Mouse (Mus musculus): Measurements from ENCODE around the gene Degs2. TPM values are rescaled to one million over a fixed set of nuclear protein-coding genes. Genes with fewer than 3 reads are reported as not detected.

Gene Degs2
- polyA plus RNA-seq (2012; fragmentation: generic; extraction: Trizol): 0.11 TPM

- no peaks in the 10 kb centered on the region for H3K79me2 ChIP-seq (ENCODE audit: control insufficient read depth, insufficient read depth)
- H3K36me3 ChIP-seq (ENCODE audit: control insufficient read depth, insufficient read depth): no peaks in the 10 kb centered on the region
- no peak within 1 kb of the TSS for H3K4me3 ChIP-seq
- no peak for TF ChIP-seq POLR2AphosphoS2 (IDR thresholded peaks at IDR 0.05; ENCODE audit: insufficient read length, low read depth)
- no peak for TF ChIP-seq TCF3 (IDR thresholded peaks at IDR 0.05; ENCODE audit: insufficient read length, low read depth)
- no peak for TF ChIP-seq E2F4 (IDR thresholded peaks at IDR 0.05; ENCODE audit: insufficient read depth)
- no peak for TF ChIP-seq MYOG (IDR thresholded peaks at IDR 0.05; ENCODE audit: control insufficient read depth in 1 of 3, insufficient read depth in 1 of 3, insufficient read length in 2 of 3, low read depth in 2 of 3)
- no peak for TF ChIP-seq SRF (IDR thresholded peaks at IDR 0.05; ENCODE audit: control insufficient read depth, insufficient read length, low read depth)
- TF ChIP-seq TCF12 (IDR thresholded peaks at IDR 0.05; ENCODE audit: insufficient read depth, poor library complexity, severe bottlenecking): no peak
- no peak for TF ChIP-seq REST (IDR thresholded peaks at IDR 0.05; ENCODE audit: insufficient read depth, insufficient read length)
- TF ChIP-seq POLR2A (IDR thresholded peaks at IDR 0.05; ENCODE audit: insufficient read length, low read depth): no peak
- TF ChIP-seq CEBPB (IDR thresholded peaks at IDR 0.05; ENCODE audit: insufficient read depth, poor library complexity, severe bottlenecking): no peak
- no peak for TF ChIP-seq MYOD1 (IDR thresholded peaks at IDR 0.05; ENCODE audit: control insufficient read depth in 1 of 3, insufficient read length in 2 of 3, low read depth in 2 of 3)
- TF ChIP-seq USF1 (IDR thresholded peaks at IDR 0.05; ENCODE audit: low read depth): no peak
- TF ChIP-seq MAX (IDR thresholded peaks at IDR 0.05; ENCODE audit: low read depth): no peak
- no peak within 1 kb of the TSS for H3ac ChIP-seq (ENCODE audit: control insufficient read depth, insufficient read length)
- H3K4me2 ChIP-seq (ENCODE audit: low read depth): no peak within 1 kb of the TSS
- peaks cover 28% of the 10 kb centered on the region for H3K27me3 ChIP-seq (ENCODE audit: control insufficient read depth, insufficient read depth, insufficient read length)
Measured at GRCm38 (mm10) chr12:108702185-108702584, at the start of gene Degs2. TSS of gene Degs2 (minus strand) at chr12:108702315.

DNA sequence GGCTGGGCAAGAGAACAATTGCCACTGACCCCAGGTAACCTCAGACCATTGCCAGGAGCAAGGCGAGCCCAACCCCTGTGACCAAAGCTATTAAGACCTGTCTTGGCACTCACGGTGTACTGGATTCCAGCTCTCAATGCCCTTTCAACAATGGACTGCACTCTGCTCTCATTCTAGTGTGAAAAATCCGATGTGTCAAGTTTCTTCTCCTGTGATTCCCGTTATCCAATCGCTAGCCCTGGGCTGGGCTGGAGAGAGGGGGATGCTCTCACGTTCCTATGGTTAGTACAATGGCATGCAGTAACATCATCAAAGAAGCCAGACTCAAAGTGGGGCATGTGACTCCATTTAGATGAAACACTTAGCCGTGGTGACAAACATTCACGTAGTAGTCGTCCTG is 49.7 kb upstream of the Degs2 start:
- Histone ChIP-seq H3K27me3 (ENCODE audit: control insufficient read depth, insufficient read depth, insufficient read length) (no peaks in the 10 kb centered on the region), H3K36me3 (ENCODE audit: control insufficient read depth, insufficient read depth) (no peaks in the 10 kb centered on the region), H3K79me2 (ENCODE audit: control insufficient read depth, insufficient read depth) (no peaks in the 10 kb centered on the region), H3ac (ENCODE audit: control insufficient read depth, insufficient read length) (no peak overlapping the region), H3K4me3 (no peak overlapping the region), H3K4me2 (ENCODE audit: low read depth) (no peak overlapping the region)
- no peak for TF ChIP-seq MYOD1 (IDR thresholded peaks at IDR 0.05; ENCODE audit: control insufficient read depth in 1 of 3, insufficient read length in 2 of 3, low read depth in 2 of 3)
- TF ChIP-seq CEBPB (IDR thresholded peaks at IDR 0.05; ENCODE audit: insufficient read depth, poor library complexity, severe bottlenecking): no peak
- no peak for TF ChIP-seq TCF12 (IDR thresholded peaks at IDR 0.05; ENCODE audit: insufficient read depth, poor library complexity, severe bottlenecking)
- TF ChIP-seq POLR2A (IDR thresholded peaks at IDR 0.05; ENCODE audit: insufficient read length, low read depth): no peak
- TF ChIP-seq REST (IDR thresholded peaks at IDR 0.05; ENCODE audit: insufficient read depth, insufficient read length): no peak
- TF ChIP-seq MAX (IDR thresholded peaks at IDR 0.05; ENCODE audit: low read depth): no peak
- TF ChIP-seq SRF (IDR thresholded peaks at IDR 0.05; ENCODE audit: control insufficient read depth, insufficient read length, low read depth): no peak
- TF ChIP-seq MYOG (IDR thresholded peaks at IDR 0.05; ENCODE audit: control insufficient read depth in 1 of 3, insufficient read depth in 1 of 3, insufficient read length in 2 of 3, low read depth in 2 of 3): no peak
- TF ChIP-seq USF1 (IDR thresholded peaks at IDR 0.05; ENCODE audit: low read depth): no peak
- no peak for TF ChIP-seq E2F4 (IDR thresholded peaks at IDR 0.05; ENCODE audit: insufficient read depth)
- TF ChIP-seq TCF3 (IDR thresholded peaks at IDR 0.05; ENCODE audit: insufficient read length, low read depth): no peak
- no peak for TF ChIP-seq POLR2AphosphoS2 (IDR thresholded peaks at IDR 0.05; ENCODE audit: insufficient read length, low read depth)

GRCm38 (mm10) chr12:108750226-108750625 is 48.1 kb upstream of the Degs2 start:
- H3K79me2 ChIP-seq (ENCODE audit: control insufficient read depth, insufficient read depth): no peaks in the 10 kb centered on the region
- TF ChIP-seq POLR2A (IDR thresholded peaks at IDR 0.05; ENCODE audit: insufficient read length, low read depth) (no peak), USF1 (IDR thresholded peaks at IDR 0.05; ENCODE audit: low read depth) (no peak), TCF12 (IDR thresholded peaks at IDR 0.05; ENCODE audit: insufficient read depth, poor library complexity, severe bottlenecking) (no peak), REST (IDR thresholded peaks at IDR 0.05; ENCODE audit: insufficient read depth, insufficient read length) (no peak), MYOG (IDR thresholded peaks at IDR 0.05; ENCODE audit: control insufficient read depth in 1 of 3, insufficient read depth in 1 of 3, insufficient read length in 2 of 3, low read depth in 2 of 3) (no peak), MAX (IDR thresholded peaks at IDR 0.05; ENCODE audit: low read depth) (no peak), POLR2AphosphoS2 (IDR thresholded peaks at IDR 0.05; ENCODE audit: insufficient read length, low read depth) (no peak), SRF (IDR thresholded peaks at IDR 0.05; ENCODE audit: control insufficient read depth, insufficient read length, low read depth) (no peak), E2F4 (IDR thresholded peaks at IDR 0.05; ENCODE audit: insufficient read depth) (no peak), CEBPB (IDR thresholded peaks at IDR 0.05; ENCODE audit: insufficient read depth, poor library complexity, severe bottlenecking) (no peak), MYOD1 (IDR thresholded peaks at IDR 0.05; ENCODE audit: control insufficient read depth in 1 of 3, insufficient read length in 2 of 3, low read depth in 2 of 3) (no peak), TCF3 (IDR thresholded peaks at IDR 0.05; ENCODE audit: insufficient read length, low read depth) (no peak)
- H3ac ChIP-seq (ENCODE audit: control insufficient read depth, insufficient read length): no peak overlapping the region
- no peaks in the 10 kb centered on the region for H3K36me3 ChIP-seq (ENCODE audit: control insufficient read depth, insufficient read depth)
- no peak overlapping the region for H3K4me3 ChIP-seq
- H3K27me3 ChIP-seq (ENCODE audit: control insufficient read depth, insufficient read depth, insufficient read length): no peaks in the 10 kb centered on the region
- no peak overlapping the region for H3K4me2 ChIP-seq (ENCODE audit: low read depth)

DNA sequence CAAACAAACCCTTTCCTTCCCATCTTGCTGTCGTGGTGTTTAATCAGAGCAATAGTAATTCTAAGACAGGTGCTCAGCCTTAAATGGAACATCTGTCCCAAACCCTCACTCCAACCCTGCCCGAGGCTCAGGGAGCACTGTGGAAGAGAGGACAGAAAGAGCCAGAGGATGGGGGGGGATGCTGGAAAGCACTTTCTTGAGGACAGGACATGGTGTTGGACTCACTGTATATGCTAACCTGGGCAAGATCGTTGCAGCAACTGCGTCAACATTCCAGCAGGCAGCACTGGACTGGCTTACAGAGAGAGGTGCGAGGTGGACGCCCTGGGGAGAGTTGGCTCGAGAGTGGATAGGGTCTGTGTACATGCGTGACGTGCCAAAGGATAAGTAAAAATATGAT is 47.3 kb upstream of the Degs2 start:
- Histone ChIP-seq H3K27me3 (ENCODE audit: control insufficient read depth, insufficient read depth, insufficient read length) (no peaks in the 10 kb centered on the region), H3ac (ENCODE audit: control insufficient read depth, insufficient read length) (no peak overlapping the region), H3K79me2 (ENCODE audit: control insufficient read depth, insufficient read depth) (no peaks in the 10 kb centered on the region), H3K4me3 (no peak overlapping the region), H3K36me3 (ENCODE audit: control insufficient read depth, insufficient read depth) (no peaks in the 10 kb centered on the region), H3K4me2 (ENCODE audit: low read depth) (no peak overlapping the region)
- TF ChIP-seq TCF12 (IDR thresholded peaks at IDR 0.05; ENCODE audit: insufficient read depth, poor library complexity, severe bottlenecking): no peak

DNA sequence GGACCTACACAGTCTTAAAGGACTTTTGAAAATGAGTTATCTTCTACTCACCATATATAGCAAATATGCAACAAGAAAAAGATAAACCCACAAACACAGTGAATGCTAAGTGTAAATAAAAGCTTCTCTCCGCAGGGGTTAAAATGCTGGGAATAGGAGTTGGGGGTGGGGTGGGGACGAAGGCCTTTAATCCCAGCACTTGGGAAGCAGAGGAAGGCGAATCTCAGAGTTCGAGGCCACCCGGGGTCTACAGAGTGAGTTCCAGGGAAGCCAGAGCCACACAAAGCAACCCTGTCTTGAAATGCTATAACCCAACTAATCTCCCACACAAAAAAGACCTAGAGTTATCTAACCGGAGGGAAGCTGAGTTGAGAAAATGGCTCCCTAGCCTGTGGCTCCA is 46.9 kb upstream of the Degs2 start:
- no peak overlapping the region for H3K4me2 ChIP-seq (ENCODE audit: low read depth)
- no peaks in the 10 kb centered on the region for H3K27me3 ChIP-seq (ENCODE audit: control insufficient read depth, insufficient read depth, insufficient read length)
- H3K36me3 ChIP-seq (ENCODE audit: control insufficient read depth, insufficient read depth): no peaks in the 10 kb centered on the region
- H3K79me2 ChIP-seq (ENCODE audit: control insufficient read depth, insufficient read depth): no peaks in the 10 kb centered on the region
- TF ChIP-seq POLR2A (IDR thresholded peaks at IDR 0.05; ENCODE audit: insufficient read length, low read depth) (no peak), MAX (IDR thresholded peaks at IDR 0.05; ENCODE audit: low read depth) (no peak), USF1 (IDR thresholded peaks at IDR 0.05; ENCODE audit: low read depth) (no peak), E2F4 (IDR thresholded peaks at IDR 0.05; ENCODE audit: insufficient read depth) (no peak), CEBPB (IDR thresholded peaks at IDR 0.05; ENCODE audit: insufficient read depth, poor library complexity, severe bottlenecking) (no peak), POLR2AphosphoS2 (IDR thresholded peaks at IDR 0.05; ENCODE audit: insufficient read length, low read depth) (no peak), MYOG (IDR thresholded peaks at IDR 0.05; ENCODE audit: control insufficient read depth in 1 of 3, insufficient read depth in 1 of 3, insufficient read length in 2 of 3, low read depth in 2 of 3) (no peak), MYOD1 (IDR thresholded peaks at IDR 0.05; ENCODE audit: control insufficient read depth in 1 of 3, insufficient read length in 2 of 3, low read depth in 2 of 3) (no peak), SRF (IDR thresholded peaks at IDR 0.05; ENCODE audit: control insufficient read depth, insufficient read length, low read depth) (no peak), TCF3 (IDR thresholded peaks at IDR 0.05; ENCODE audit: insufficient read length, low read depth) (no peak), REST (IDR thresholded peaks at IDR 0.05; ENCODE audit: insufficient read depth, insufficient read length) (no peak), TCF12 (IDR thresholded peaks at IDR 0.05; ENCODE audit: insufficient read depth, poor library complexity, severe bottlenecking) (no peak)
- no peak overlapping the region for H3K4me3 ChIP-seq
- no peak overlapping the region for H3ac ChIP-seq (ENCODE audit: control insufficient read depth, insufficient read length)

Measured in myocyte (in vitro differentiated cells).